Mouse (Mus musculus) cerebral cortex, adult 2 months (tissue): ENCODE measurements around the gene Gpc1.

Source experiments
- WGBS: fragments of 180-500 bp; shearing (Covaris S2); methylation state at CpG from one replicate; pipeline ENCODE4 v1.1.7; 2018; 5-methylcytosine and 5-hydroxymethylcytosine counted together

Gene Gpc1

GRCm38 (mm10) chr1:92833987-92834706, 2.7 kb downstream of the Gpc1 start:
- WGBS, result 38% methylated on average over 7 of the region's 7 CpGs

- WGBS, result 64% methylated on average over 14 of the region's 14 CpGs
Measured at GRCm38 (mm10) chr1:92837931-92838833, 6.7 kb downstream of the Gpc1 start.

- 66% methylated on average over 7 of the region's 7 CpGs for WGBS
Measured at GRCm38 (mm10) chr1:92839211-92839610, 7.8 kb downstream of the Gpc1 start.

- 73% methylated on average over 8 of the region's 8 CpGs for WGBS
Measured at GRCm38 (mm10) chr1:92840231-92840890, 8.9 kb downstream of the Gpc1 start.

- 58% methylated on average over 3 of the region's 3 CpGs for WGBS
Measured at GRCm38 (mm10) chr1:92841427-92841826, 10.0 kb downstream of the Gpc1 start.

GRCm38 (mm10) chr1:92845889-92846288, 14.4 kb downstream of the Gpc1 start:
- WGBS, result 84% methylated on average over 7 of the region's 7 CpGs

GRCm38 (mm10) chr1:92847873-92848839, 16.7 kb downstream of the Gpc1 start:
- WGBS, result 10% methylated on average over 40 of the region's 41 CpGs

- WGBS, result 40% methylated on average over 2 of the region's 2 CpGs
Measured at GRCm38 (mm10) chr1:92849491-92849890, 18.0 kb downstream of the Gpc1 start.

- whole genome bisulfite sequencing, result 45% methylated on average over 13 of the region's 13 CpGs
Measured at GRCm38 (mm10) chr1:92849938-92850574, 18.6 kb downstream of the Gpc1 start.

GRCm38 (mm10) chr1:92852450-92852849, 21.0 kb downstream of the Gpc1 start:
- WGBS, result 86% methylated on average over 2 of the region's 2 CpGs

- 58% methylated on average over 6 of the region's 6 CpGs for WGBS
Measured at GRCm38 (mm10) chr1:92861503-92861902, 30.1 kb downstream of the Gpc1 start.

- 87% methylated on average over 4 of the region's 4 CpGs for WGBS
Measured at GRCm38 (mm10) chr1:92863268-92863667, 31.8 kb downstream of the Gpc1 start.

- 64% methylated on average over 2 of the region's 2 CpGs for WGBS
Measured at GRCm38 (mm10) chr1:92866170-92866569, 34.7 kb downstream of the Gpc1 start.

- WGBS, result 70% methylated on average over 2 of the region's 2 CpGs
Measured at GRCm38 (mm10) chr1:92869985-92870384, 38.5 kb downstream of the Gpc1 start.

GRCm38 (mm10) chr1:92872666-92873065, 41.2 kb downstream of the Gpc1 start:
- WGBS, result 91% methylated on average over 7 of the region's 7 CpGs

- WGBS, result 84% methylated on average over 3 of the region's 3 CpGs
Measured at GRCm38 (mm10) chr1:92874011-92874410, 42.6 kb downstream of the Gpc1 start.

- WGBS, result 63% methylated on average over 8 of the region's 8 CpGs
Measured at GRCm38 (mm10) chr1:92875360-92876111, 44.1 kb downstream of the Gpc1 start.

GRCm38 (mm10) chr1:92877431-92877978, 46.1 kb downstream of the Gpc1 start:
- 76% methylated on average over 12 of the region's 12 CpGs for WGBS

- 84% methylated on average over 13 of the region's 13 CpGs for WGBS
Measured at GRCm38 (mm10) chr1:92878066-92878741, 46.8 kb downstream of the Gpc1 start.
